Mouse (Mus musculus): Measurements from ENCODE around the gene Eogt. TPM values are rescaled to one million over a fixed set of nuclear protein-coding genes. Genes with fewer than 3 reads are reported as not detected.

Gene Eogt
- polyA plus RNA-seq, 1 experiment from 2014 or later: 12.1 TPM

- peaks cover 23% of the 10 kb centered on the region for H3K4me1 ChIP-seq (ENCODE audit: control insufficient read depth, insufficient read depth, low read length)
- 26% methylated on average over 7 of the region's 7 CpGs for WGBS (ENCODE audit: insufficient replicate concordance)
- ATAC-seq (replicated peaks; ENCODE audit: insufficient number of reproducible peaks, low FRiP score, low TSS enrichment): no peak
- peaks cover 7% of the 10 kb centered on the region for H3K36me3 ChIP-seq (ENCODE audit: control insufficient read depth, insufficient read depth, low read length)
- H3K4me2 ChIP-seq: no peak overlapping the region
- H3K4me3 ChIP-seq (ENCODE audit: low read depth, low read length): no peak overlapping the region
- no peak overlapping the region for H3K9ac ChIP-seq (ENCODE audit: low read depth, low read length)
- no peak overlapping the region for H3K27ac ChIP-seq (ENCODE audit: low read depth, low read length)
- no peaks in the 10 kb centered on the region for H3K9me3 ChIP-seq (replicated peaks; ENCODE audit: control insufficient read depth, low read length)
- H3K27me3 ChIP-seq (ENCODE audit: control insufficient read depth, insufficient read depth, low read length): no peaks in the 10 kb centered on the region
Measured at GRCm38 (mm10) chr6:97144359-97144758, 4.6 kb downstream of the Eogt start.

- Histone ChIP-seq H3K27ac (ENCODE audit: low read depth, low read length) (no peak overlapping the region), H3K4me1 (ENCODE audit: control insufficient read depth, insufficient read depth, low read length) (peaks cover 13% of the 10 kb centered on the region), H3K9ac (ENCODE audit: low read depth, low read length) (no peak overlapping the region), H3K36me3 (ENCODE audit: control insufficient read depth, insufficient read depth, low read length) (peaks cover 8% of the 10 kb centered on the region), H3K27me3 (ENCODE audit: control insufficient read depth, insufficient read depth, low read length) (no peaks in the 10 kb centered on the region), H3K9me3 (replicated peaks; ENCODE audit: control insufficient read depth, low read length) (no peaks in the 10 kb centered on the region), H3K4me2 (no peak overlapping the region), H3K4me3 (ENCODE audit: low read depth, low read length) (no peak overlapping the region)
- WGBS (ENCODE audit: insufficient replicate concordance): 31% methylated on average over 8 of the region's 8 CpGs
- no peak for ATAC-seq (replicated peaks; ENCODE audit: insufficient number of reproducible peaks, low FRiP score, low TSS enrichment)
Measured at GRCm38 (mm10) chr6:97142611-97143010, 6.4 kb downstream of the Eogt start.

- no peak for ATAC-seq (replicated peaks; ENCODE audit: insufficient number of reproducible peaks, low FRiP score, low TSS enrichment)
- no peak overlapping the region for H3K9ac ChIP-seq (ENCODE audit: low read depth, low read length)
- 82% methylated on average over 7 of the region's 7 CpGs for WGBS (ENCODE audit: insufficient replicate concordance)
- H3K36me3 ChIP-seq (ENCODE audit: control insufficient read depth, insufficient read depth, low read length): peaks cover 8% of the 10 kb centered on the region
- H3K27ac ChIP-seq (ENCODE audit: low read depth, low read length): no peak overlapping the region
- no peak overlapping the region for H3K4me3 ChIP-seq (ENCODE audit: low read depth, low read length)
- H3K9me3 ChIP-seq (replicated peaks; ENCODE audit: control insufficient read depth, low read length): no peaks in the 10 kb centered on the region
- H3K4me1 ChIP-seq (ENCODE audit: control insufficient read depth, insufficient read depth, low read length): peaks cover 9% of the 10 kb centered on the region
- no peak overlapping the region for H3K4me2 ChIP-seq
- no peaks in the 10 kb centered on the region for H3K27me3 ChIP-seq (ENCODE audit: control insufficient read depth, insufficient read depth, low read length)
Measured at GRCm38 (mm10) chr6:97141811-97142210, 7.2 kb downstream of the Eogt start.

- 92% methylated on average over 5 of the region's 5 CpGs for WGBS (ENCODE audit: insufficient replicate concordance)
- no peak overlapping the region for H3K27ac ChIP-seq (ENCODE audit: low read depth, low read length)
- H3K36me3 ChIP-seq (ENCODE audit: control insufficient read depth, insufficient read depth, low read length): peaks cover 2% of the 10 kb centered on the region; the same call in 1 of the 2 replicates
- no peak overlapping the region for H3K4me3 ChIP-seq (ENCODE audit: low read depth, low read length)
- ATAC-seq (replicated peaks; ENCODE audit: insufficient number of reproducible peaks, low FRiP score, low TSS enrichment): no peak
- no peaks in the 10 kb centered on the region for H3K4me1 ChIP-seq (ENCODE audit: control insufficient read depth, insufficient read depth, low read length)
- no peak overlapping the region for H3K9ac ChIP-seq (ENCODE audit: low read depth, low read length)
- H3K27me3 ChIP-seq (ENCODE audit: control insufficient read depth, insufficient read depth, low read length): no peaks in the 10 kb centered on the region
- no peaks in the 10 kb centered on the region for H3K9me3 ChIP-seq (replicated peaks; ENCODE audit: control insufficient read depth, low read length)
- no peak overlapping the region for H3K4me2 ChIP-seq
Measured at GRCm38 (mm10) chr6:97132707-97133303, 16.2 kb downstream of the Eogt start.

- Histone ChIP-seq H3K27me3 (ENCODE audit: control insufficient read depth, insufficient read depth, low read length) (no peaks in the 10 kb centered on the region), H3K4me1 (ENCODE audit: control insufficient read depth, insufficient read depth, low read length) (no peaks in the 10 kb centered on the region), H3K9ac (ENCODE audit: low read depth, low read length) (no peak overlapping the region), H3K9me3 (replicated peaks; ENCODE audit: control insufficient read depth, low read length) (no peaks in the 10 kb centered on the region), H3K4me2 (no peak overlapping the region), H3K36me3 (ENCODE audit: control insufficient read depth, insufficient read depth, low read length) (peaks cover 2% of the 10 kb centered on the region; the same call in 1 of the 2 replicates), H3K4me3 (ENCODE audit: low read depth, low read length) (no peak overlapping the region), H3K27ac (ENCODE audit: low read depth, low read length) (no peak overlapping the region)
- ATAC-seq (replicated peaks; ENCODE audit: insufficient number of reproducible peaks, low FRiP score, low TSS enrichment): no peak
- WGBS (ENCODE audit: insufficient replicate concordance): 62% methylated on average over 4 of the region's 4 CpGs
Measured at GRCm38 (mm10) chr6:97131808-97132207, 17.2 kb downstream of the Eogt start.

GRCm38 (mm10) chr6:97130979-97131378, 18.0 kb downstream of the Eogt start:
- Histone ChIP-seq H3K4me1 (ENCODE audit: control insufficient read depth, insufficient read depth, low read length) (no peaks in the 10 kb centered on the region), H3K27ac (ENCODE audit: low read depth, low read length) (no peak overlapping the region), H3K4me2 (no peak overlapping the region), H3K9me3 (replicated peaks; ENCODE audit: control insufficient read depth, low read length) (no peaks in the 10 kb centered on the region), H3K9ac (ENCODE audit: low read depth, low read length) (no peak overlapping the region), H3K27me3 (ENCODE audit: control insufficient read depth, insufficient read depth, low read length) (no peaks in the 10 kb centered on the region), H3K36me3 (ENCODE audit: control insufficient read depth, insufficient read depth, low read length) (peaks cover 2% of the 10 kb centered on the region; the same call in 1 of the 2 replicates), H3K4me3 (ENCODE audit: low read depth, low read length) (no peak overlapping the region)
- ATAC-seq (replicated peaks; ENCODE audit: insufficient number of reproducible peaks, low FRiP score, low TSS enrichment): no peak
- 63% methylated on average over 5 of the region's 5 CpGs for WGBS (ENCODE audit: insufficient replicate concordance)

GRCm38 (mm10) chr6:97124336-97125010, 24.5 kb downstream of the Eogt start:
- Histone ChIP-seq H3K4me3 (ENCODE audit: low read depth, low read length) (no peak overlapping the region), H3K36me3 (ENCODE audit: control insufficient read depth, insufficient read depth, low read length) (no peaks in the 10 kb centered on the region), H3K9me3 (replicated peaks; ENCODE audit: control insufficient read depth, low read length) (no peaks in the 10 kb centered on the region), H3K4me1 (ENCODE audit: control insufficient read depth, insufficient read depth, low read length) (no peaks in the 10 kb centered on the region), H3K4me2 (no peak overlapping the region), H3K27ac (ENCODE audit: low read depth, low read length) (no peak overlapping the region), H3K9ac (ENCODE audit: low read depth, low read length) (no peak overlapping the region), H3K27me3 (ENCODE audit: control insufficient read depth, insufficient read depth, low read length) (no peaks in the 10 kb centered on the region)
- WGBS (ENCODE audit: insufficient replicate concordance): 62% methylated on average over 10 of the region's 10 CpGs
- no peak for ATAC-seq (replicated peaks; ENCODE audit: insufficient number of reproducible peaks, low FRiP score, low TSS enrichment)

GRCm38 (mm10) chr6:97120922-97121321, 28.1 kb downstream of the Eogt start:
- Histone ChIP-seq H3K27me3 (ENCODE audit: control insufficient read depth, insufficient read depth, low read length) (no peaks in the 10 kb centered on the region), H3K4me2 (no peak overlapping the region), H3K27ac (ENCODE audit: low read depth, low read length) (no peak overlapping the region), H3K36me3 (ENCODE audit: control insufficient read depth, insufficient read depth, low read length) (0 out of 2 replicates have a peak, but pooled peaks cover 3% of the 10 kb centered on the region), H3K4me3 (ENCODE audit: low read depth, low read length) (no peak overlapping the region), H3K9me3 (replicated peaks; ENCODE audit: control insufficient read depth, low read length) (no peaks in the 10 kb centered on the region), H3K9ac (ENCODE audit: low read depth, low read length) (no peak overlapping the region), H3K4me1 (ENCODE audit: control insufficient read depth, insufficient read depth, low read length) (no peaks in the 10 kb centered on the region)
- no peak for ATAC-seq (replicated peaks; ENCODE audit: insufficient number of reproducible peaks, low FRiP score, low TSS enrichment)
- 85% methylated on average over 4 of the region's 4 CpGs for WGBS (ENCODE audit: insufficient replicate concordance)

- Histone ChIP-seq H3K27me3 (ENCODE audit: control insufficient read depth, insufficient read depth, low read length) (no peaks in the 10 kb centered on the region), H3K9me3 (replicated peaks; ENCODE audit: control insufficient read depth, low read length) (no peaks in the 10 kb centered on the region), H3K9ac (ENCODE audit: low read depth, low read length) (no peak overlapping the region), H3K4me1 (ENCODE audit: control insufficient read depth, insufficient read depth, low read length) (no peaks in the 10 kb centered on the region), H3K27ac (ENCODE audit: low read depth, low read length) (no peak overlapping the region), H3K4me2 (no peak overlapping the region), H3K4me3 (ENCODE audit: low read depth, low read length) (no peak overlapping the region), H3K36me3 (ENCODE audit: control insufficient read depth, insufficient read depth, low read length) (0 out of 2 replicates have a peak, but pooled peaks cover 3% of the 10 kb centered on the region)
- no peak for ATAC-seq (replicated peaks; ENCODE audit: insufficient number of reproducible peaks, low FRiP score, low TSS enrichment)
- 82% methylated on average over 3 of the region's 3 CpGs for WGBS (ENCODE audit: insufficient replicate concordance)
Measured at GRCm38 (mm10) chr6:97118327-97118726, 30.7 kb downstream of the Eogt start.
